Mouse (Mus musculus) kidney, adult 11 months (tissue): ENCODE results near the gene Olfr106-ps.

ENCODE experiments used
- DNase-seq: peaks from one replicate; pipeline ENCODE4 v3.0.0; 2022

Gene Olfr106-ps

GRCm38 (mm10) chr17:37390093-37390492 is at the start of gene Olfr106-ps:
Gene Olfr106-ps, plus strand, starts transcription at chr17:37390393.
- DNase-seq: no peak

GRCm38 (mm10) chr17:37359282-37359681 is 30.9 kb upstream of the Olfr106-ps start, which contains the start of gene Olfr104-ps:
Gene Olfr104-ps, plus strand, starts transcription at chr17:37359582.
- DNase-seq: no peak

GRCm38 (mm10) chr17:37378733-37379132 is 11.5 kb upstream of the Olfr106-ps start, which contains the start of gene Olfr105-ps:
Gene Olfr105-ps, plus strand, starts transcription at chr17:37379033.
- no peak for DNase-seq

- no peak for DNase-seq
These were observed 8.7 kb downstream of the Olfr106-ps start, which contains the start of gene Olfr107 for GRCm38 (mm10) chr17:37398926-37399325. Gene Olfr107, plus strand, starts transcription at chr17:37399226.

GRCm38 (mm10) chr17:37413380-37413779 is 23.2 kb downstream of the Olfr106-ps start:
- no peak for DNase-seq

- no peak for DNase-seq
These were observed 55.0 kb downstream of the Olfr106-ps start, which contains the start of gene Olfr108 for GRCm38 (mm10) chr17:37445180-37445579. Gene Olfr108, plus strand, starts transcription at chr17:37445480.
